In the genomic region with DNA sequence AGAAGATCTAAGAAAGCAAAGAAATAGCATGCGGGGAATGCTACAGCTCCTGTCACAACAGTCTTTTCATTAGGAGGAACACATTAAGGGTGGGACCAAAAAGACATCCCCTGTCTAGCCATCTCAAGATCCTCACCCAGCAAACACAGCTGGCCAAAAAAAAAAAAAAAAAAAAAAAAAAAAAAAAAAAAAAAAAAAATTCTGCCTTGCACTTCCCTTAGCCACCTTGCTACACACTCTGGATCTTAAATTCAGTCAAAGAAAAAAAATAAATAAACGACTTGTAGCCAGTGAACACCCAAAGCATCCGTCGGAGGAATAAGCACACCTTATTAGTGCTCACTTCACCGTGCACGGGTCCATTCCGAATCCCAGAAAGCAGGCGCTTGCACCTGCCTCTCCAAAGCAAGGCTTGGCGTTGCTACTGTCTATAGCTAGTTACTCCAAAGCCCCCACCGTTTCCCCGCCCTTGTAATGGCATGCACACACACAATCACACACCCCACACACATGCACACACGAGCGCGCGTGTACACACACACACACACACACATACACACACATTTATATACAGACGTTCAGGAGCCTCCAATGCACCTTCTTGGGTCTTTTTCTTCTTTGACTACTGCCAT, we compare ENCODE assay signal across 7 mouse cellular contexts.
DNase-seq lines count a peak whose midpoint lies in the region; ATAC-seq lines count a peak whose summit lies in the region.

No protein-coding gene starts in this region.

- H3K27me3 ChIP-seq in lung, embryonic 16.5 days (ENCODE audit: control insufficient read depth, insufficient read depth, low read depth, low read length), result no peaks in the 10 kb centered on the region; the same call in 1 of the 2 replicates
- no peaks in the 10 kb centered on the region for H3K27me3 ChIP-seq in embryonic facial prominence, embryonic 11.5 days (ENCODE audit: control insufficient read depth, insufficient read depth, low read length)

- peaks cover 11% of the 10 kb centered on the region for H3K4me1 ChIP-seq in lung, embryonic 16.5 days (replicated peaks; ENCODE audit: control insufficient read depth, insufficient read depth, low read length)
- H3K4me1 ChIP-seq in embryonic facial prominence, embryonic 11.5 days (ENCODE audit: control insufficient read depth, insufficient read depth, low read length), result peaks cover 2% of the 10 kb centered on the region; the same call in 1 of the 2 replicates

- no peaks in the 10 kb centered on the region for H3K9me3 ChIP-seq in lung, embryonic 16.5 days (ENCODE audit: control insufficient read depth, low read length)
- no peaks in the 10 kb centered on the region for H3K9me3 ChIP-seq in embryonic facial prominence, embryonic 11.5 days (replicated peaks; ENCODE audit: control insufficient read depth, low read length)

- no peak overlapping the region for H3K9ac ChIP-seq in lung, embryonic 16.5 days (ENCODE audit: low read length)
- no peak overlapping the region; the same call in 1 of the 2 replicates for H3K9ac ChIP-seq in embryonic facial prominence, embryonic 11.5 days (replicated peaks; ENCODE audit: low read length)

- no peak overlapping the region for H3K27ac ChIP-seq in lung, embryonic 16.5 days (ENCODE audit: low read length)
- H3K27ac ChIP-seq in embryonic facial prominence, embryonic 11.5 days (replicated peaks; ENCODE audit: low read depth, low read length), result no peak overlapping the region

- intact Hi-C loops in left cerebral cortex, postnatal 4 days (cut with DNase I), result no loop called here

- DNase-seq in lung, adult 18-20 months, result no peak
- DNase-seq in embryonic facial prominence, embryonic 11.5 days (ENCODE audit: low spot score), result no peak
- DNase-seq in left cerebral cortex, postnatal 4 days, result peak; percentile 22
- peak; percentile 39 for DNase-seq in right cerebral cortex, postnatal 14 days
- DNase-seq in spleen, postnatal 10 days (ENCODE audit: low spot score in 2 of 2), result no peak
- DNase-seq in adrenal gland, postnatal 4 days (ENCODE audit: low spot score in 2 of 2), result no peak

- WGBS in lung, embryonic 16.5 days, result 12% methylated on average over 16 of the region's 16 CpGs
- 17% methylated on average over 16 of the region's 16 CpGs for WGBS in embryonic facial prominence, embryonic 11.5 days

- H3K4me3 ChIP-seq in lung, embryonic 16.5 days (ENCODE audit: low read length), result peak overlapping the region; percentile 39
- H3K4me3 ChIP-seq in embryonic facial prominence, embryonic 11.5 days (ENCODE audit: low read depth, low read length), result peak overlapping the region; percentile 26

- H3K36me3 ChIP-seq in lung, embryonic 16.5 days (ENCODE audit: control insufficient read depth, insufficient read depth, low read length), result no peaks in the 10 kb centered on the region
- no peaks in the 10 kb centered on the region for H3K36me3 ChIP-seq in embryonic facial prominence, embryonic 11.5 days (replicated peaks; ENCODE audit: control insufficient read depth, insufficient read depth, low read depth, low read length)

- ATAC-seq in lung, embryonic 16.5 days (ENCODE audit: low read depth), result 0 out of 2 replicates have a peak, but pooled peaks have one; percentile 5
- peak; percentile 61 for ATAC-seq in embryonic facial prominence, embryonic 11.5 days (replicated peaks; ENCODE audit: insufficient number of reproducible peaks, low FRiP score, low TSS enrichment, low read depth)

- H3K4me2 ChIP-seq in lung, embryonic 16.5 days (ENCODE audit: low read depth, low read length), result peak overlapping the region; percentile 71
- peak overlapping the region; percentile 42 for H3K4me2 ChIP-seq in embryonic facial prominence, embryonic 11.5 days (ENCODE audit: low read depth, low read length)

Comparison
In these comparisons a context has a peak if more than half of its experiments do, and no peak if none do; other contexts are left out.
1. DNase-seq: peak in left cerebral cortex, postnatal 4 days (single experiment) and right cerebral cortex, postnatal 14 days (single experiment); none in lung, adult 18-20 months (0 of 2), embryonic facial prominence, embryonic 11.5 days (single experiment), spleen, postnatal 10 days (0 of 2) and adrenal gland, postnatal 4 days (0 of 2).